Mouse (Mus musculus) inflammation-experienced regulatory T-cells, adult 6 months (primary cell): ENCODE data around the gene Adh6b. TPM values are rescaled to one million over a fixed set of nuclear protein-coding genes. Genes with fewer than 3 reads are reported as not detected.
"Not testable (repeated sequence)": the region's sequence is repeated elsewhere in the genome, so short reads cannot be mapped to it uniquely, and the experiment has no call there.

Experiments
- ATAC-seq: one replicate; pipeline ENCODE4 v1.8.0; 2017
- polyA plus RNA-seq, 3 experiments: library from polyadenylated mRNA; unstranded; fragments of 100-300 nt; shearing (Covaris generic); gene quantifications; one replicate each; pipeline ENCODE4 v1.2.1; 2017

The Adh6b gene
- polyA plus RNA-seq, 3 experiments from 2014 or later: not detected

GRCm38 (mm10) chr3:138362920-138363319 is 21.3 kb downstream of the Adh6b start:
- ATAC-seq: no peak

- ATAC-seq: no peak
These were observed 24.6 kb downstream of the Adh6b start for GRCm38 (mm10) chr3:138366181-138366580.

GRCm38 (mm10) chr3:138369546-138369945 is 28.0 kb downstream of the Adh6b start:
- ATAC-seq: no peak

- ATAC-seq: not testable (repeated sequence)
These were observed 28.7 kb downstream of the Adh6b start for GRCm38 (mm10) chr3:138370289-138370688.

- no peak for ATAC-seq
These were observed 32.3 kb downstream of the Adh6b start for GRCm38 (mm10) chr3:138373920-138374319.

- no peak for ATAC-seq
These were observed 33.6 kb downstream of the Adh6b start for GRCm38 (mm10) chr3:138375148-138375547.

- ATAC-seq: no peak
These were observed 39.6 kb downstream of the Adh6b start for GRCm38 (mm10) chr3:138381133-138381532.

GRCm38 (mm10) chr3:138387155-138387554 is 45.6 kb downstream of the Adh6b start:
- ATAC-seq: no peak

- ATAC-seq: no peak
These were observed 63.3 kb downstream of the Adh6b start for GRCm38 (mm10) chr3:138404872-138405271.

- ATAC-seq: peak; percentile 43
These were observed 63.8 kb downstream of the Adh6b start for GRCm38 (mm10) chr3:138405341-138405740.

- no peak for ATAC-seq
These were observed 64.3 kb downstream of the Adh6b start for GRCm38 (mm10) chr3:138405840-138406239.

GRCm38 (mm10) chr3:138407920-138408319 is 66.3 kb downstream of the Adh6b start:
- no peak for ATAC-seq

Other genes starting within 250 kb of the Adh6b start
- 10 to 100 TPM in 2 of 3 experiments, 1 to 10 TPM in 1; 9.3 to 11.3 (median 10.4) TPM for gene Trmt10a, start 198.3 kb upstream of the Adh6b start, polyA plus RNA-seq
- gene Mttp, start 196.8 kb upstream of the Adh6b start, polyA plus RNA-seq: 1 to 10 TPM; 2.8 to 7.3 (median 2.9) TPM
- not detected for gene 4930579F01Rik, start 147.9 kb upstream of the Adh6b start, polyA plus RNA-seq
- not detected for gene Adh7, start 124.0 kb upstream of the Adh6b start, polyA plus RNA-seq
- 1 to 10 TPM in 2 of 3 experiments, not detected in 1; 1.9 to 3.3 TPM for gene Adh1, start 80.8 kb upstream of the Adh6b start, polyA plus RNA-seq
- not detected for gene Adh6a, start 28.5 kb upstream of the Adh6b start, polyA plus RNA-seq
- gene Adh4, start 73.7 kb downstream of the Adh6b start, polyA plus RNA-seq: under 1 TPM in 1 of 3 experiments, not detected in 2; 0.34 TPM
- gene Adh5, start 101.3 kb downstream of the Adh6b start, polyA plus RNA-seq: 100 to 1,000 TPM; 113 to 118 (median 116) TPM
- gene Metap1, start 147.7 kb downstream of the Adh6b start, polyA plus RNA-seq: 10 to 100 TPM; 30.5 to 37.9 (median 35.2) TPM
- gene Eif4e, start 184.4 kb downstream of the Adh6b start, polyA plus RNA-seq: 100 to 1,000 TPM; 233 to 405 (median 322) TPM